Mouse (Mus musculus): ENCODE measurements around the gene Ppp1r21. TPM values are rescaled to one million over a fixed set of nuclear protein-coding genes. Genes with fewer than 3 reads are reported as not detected.

The Ppp1r21 gene
- 22.7 and 25.7 TPM in 2 replicates for polyA plus RNA-seq (2011; ENCODE audit: insufficient read depth, insufficient read length, low read depth, missing spikeins)

- peak within 1 kb of the TSS; percentile 75 for H3K27ac ChIP-seq (ENCODE audit: insufficient read depth, low read length)
- TF ChIP-seq CTCF (IDR thresholded peaks at IDR 0.05; ENCODE audit: low read depth, low read length) (no peak), POLR2A (IDR thresholded peaks at IDR 0.05; ENCODE audit: insufficient read depth, low read length) (peak; percentile 51), EP300 (IDR thresholded peaks at IDR 0.05; ENCODE audit: insufficient read depth, low read depth, low read length) (peak; percentile 37; the same call in 1 of the 2 replicates)
- peak within 1 kb of the TSS; percentile 85 for H3K4me3 ChIP-seq (ENCODE audit: low read depth, low read length)
- no peaks in the 10 kb centered on the region for H3K27me3 ChIP-seq (ENCODE audit: control insufficient read depth, insufficient read depth, low read length, poor library complexity, severe bottlenecking)
- no peaks in the 10 kb centered on the region for H3K36me3 ChIP-seq (ENCODE audit: control insufficient read depth, insufficient read depth, low read length, poor library complexity, severe bottlenecking)
- peak within 1 kb of the TSS; percentile 68 for H3K9ac ChIP-seq (ENCODE audit: low read depth, poor library complexity, severe bottlenecking)
- peaks cover 2% of the 10 kb centered on the region for H3K4me1 ChIP-seq (ENCODE audit: control insufficient read depth, insufficient read depth, low read length)
- H3K9me3 ChIP-seq (replicated peaks; ENCODE audit: control insufficient read depth, insufficient read depth, low read length, poor library complexity, severe bottlenecking): no peaks in the 10 kb centered on the region
Measured at GRCm38 (mm10) chr17:88529519-88530235, at the start of gene Ppp1r21. Gene Ppp1r21, plus strand, starts transcription at chr17:88530118.

- Histone ChIP-seq H3K9me3 (replicated peaks; ENCODE audit: control insufficient read depth, insufficient read depth, low read length, poor library complexity, severe bottlenecking) (no peaks in the 10 kb centered on the region; the same call in 1 of the 2 replicates), H3K27ac (ENCODE audit: insufficient read depth, low read length) (no peak overlapping the region), H3K9ac (ENCODE audit: low read depth, poor library complexity, severe bottlenecking) (no peak overlapping the region), H3K27me3 (ENCODE audit: control insufficient read depth, insufficient read depth, low read length, poor library complexity, severe bottlenecking) (no peaks in the 10 kb centered on the region), H3K4me3 (ENCODE audit: low read depth, low read length) (no peak overlapping the region), H3K36me3 (ENCODE audit: control insufficient read depth, insufficient read depth, low read length, poor library complexity, severe bottlenecking) (peaks cover 6% of the 10 kb centered on the region), H3K4me1 (ENCODE audit: control insufficient read depth, insufficient read depth, low read length) (peaks cover 2% of the 10 kb centered on the region)
- no peak for TF ChIP-seq CTCF (IDR thresholded peaks at IDR 0.05; ENCODE audit: low read depth, low read length)
- no peak for TF ChIP-seq POLR2A (IDR thresholded peaks at IDR 0.05; ENCODE audit: insufficient read depth, low read length)
- no peak for TF ChIP-seq EP300 (IDR thresholded peaks at IDR 0.05; ENCODE audit: insufficient read depth, low read depth, low read length)
Measured at GRCm38 (mm10) chr17:88480369-88480768, 49.5 kb upstream of the Ppp1r21 start.

- no peaks in the 10 kb centered on the region for H3K27me3 ChIP-seq (ENCODE audit: control insufficient read depth, insufficient read depth, low read length, poor library complexity, severe bottlenecking)
- H3K4me1 ChIP-seq (ENCODE audit: control insufficient read depth, insufficient read depth, low read length): peaks cover 2% of the 10 kb centered on the region
- no peaks in the 10 kb centered on the region; the same call in 1 of the 2 replicates for H3K9me3 ChIP-seq (replicated peaks; ENCODE audit: control insufficient read depth, insufficient read depth, low read length, poor library complexity, severe bottlenecking)
- H3K4me3 ChIP-seq (ENCODE audit: low read depth, low read length): no peak overlapping the region
- peaks cover 2% of the 10 kb centered on the region; the same call in 1 of the 2 replicates for H3K36me3 ChIP-seq (ENCODE audit: control insufficient read depth, insufficient read depth, low read length, poor library complexity, severe bottlenecking)
- TF ChIP-seq EP300 (IDR thresholded peaks at IDR 0.05; ENCODE audit: insufficient read depth, low read depth, low read length) (no peak), CTCF (IDR thresholded peaks at IDR 0.05; ENCODE audit: low read depth, low read length) (no peak), POLR2A (IDR thresholded peaks at IDR 0.05; ENCODE audit: insufficient read depth, low read length) (no peak)
- no peak overlapping the region for H3K27ac ChIP-seq (ENCODE audit: insufficient read depth, low read length)
- H3K9ac ChIP-seq (ENCODE audit: low read depth, poor library complexity, severe bottlenecking): no peak overlapping the region
Measured at GRCm38 (mm10) chr17:88481062-88481461, 48.9 kb upstream of the Ppp1r21 start.

- Histone ChIP-seq H3K36me3 (ENCODE audit: control insufficient read depth, insufficient read depth, low read length, poor library complexity, severe bottlenecking) (no peaks in the 10 kb centered on the region; the same call in 1 of the 2 replicates), H3K4me1 (ENCODE audit: control insufficient read depth, insufficient read depth, low read length) (peaks cover 2% of the 10 kb centered on the region), H3K9me3 (replicated peaks; ENCODE audit: control insufficient read depth, insufficient read depth, low read length, poor library complexity, severe bottlenecking) (no peaks in the 10 kb centered on the region), H3K27ac (ENCODE audit: insufficient read depth, low read length) (no peak overlapping the region), H3K4me3 (ENCODE audit: low read depth, low read length) (no peak overlapping the region), H3K9ac (ENCODE audit: low read depth, poor library complexity, severe bottlenecking) (no peak overlapping the region), H3K27me3 (ENCODE audit: control insufficient read depth, insufficient read depth, low read length, poor library complexity, severe bottlenecking) (no peaks in the 10 kb centered on the region)
- TF ChIP-seq POLR2A (IDR thresholded peaks at IDR 0.05; ENCODE audit: insufficient read depth, low read length): no peak
- TF ChIP-seq CTCF (IDR thresholded peaks at IDR 0.05; ENCODE audit: low read depth, low read length): no peak
- TF ChIP-seq EP300 (IDR thresholded peaks at IDR 0.05; ENCODE audit: insufficient read depth, low read depth, low read length): no peak
Measured at GRCm38 (mm10) chr17:88481587-88481986, 48.3 kb upstream of the Ppp1r21 start.

- H3K4me1 ChIP-seq (ENCODE audit: control insufficient read depth, insufficient read depth, low read length): peaks cover 3% of the 10 kb centered on the region
- TF ChIP-seq EP300 (IDR thresholded peaks at IDR 0.05; ENCODE audit: insufficient read depth, low read depth, low read length) (no peak), CTCF (IDR thresholded peaks at IDR 0.05; ENCODE audit: low read depth, low read length) (no peak), POLR2A (IDR thresholded peaks at IDR 0.05; ENCODE audit: insufficient read depth, low read length) (no peak)
- no peak overlapping the region for H3K27ac ChIP-seq (ENCODE audit: insufficient read depth, low read length)
- H3K4me3 ChIP-seq (ENCODE audit: low read depth, low read length): no peak overlapping the region
- no peaks in the 10 kb centered on the region for H3K27me3 ChIP-seq (ENCODE audit: control insufficient read depth, insufficient read depth, low read length, poor library complexity, severe bottlenecking)
- peaks cover 6% of the 10 kb centered on the region; the same call in 1 of the 2 replicates for H3K36me3 ChIP-seq (ENCODE audit: control insufficient read depth, insufficient read depth, low read length, poor library complexity, severe bottlenecking)
- H3K9ac ChIP-seq (ENCODE audit: low read depth, poor library complexity, severe bottlenecking): no peak overlapping the region
- no peaks in the 10 kb centered on the region for H3K9me3 ChIP-seq (replicated peaks; ENCODE audit: control insufficient read depth, insufficient read depth, low read length, poor library complexity, severe bottlenecking)
Measured at GRCm38 (mm10) chr17:88484539-88484938, 45.4 kb upstream of the Ppp1r21 start.

GRCm38 (mm10) chr17:88484951-88485350, 45.0 kb upstream of the Ppp1r21 start:
- Histone ChIP-seq H3K4me1 (ENCODE audit: control insufficient read depth, insufficient read depth, low read length) (peaks cover 3% of the 10 kb centered on the region), H3K27ac (ENCODE audit: insufficient read depth, low read length) (no peak overlapping the region), H3K27me3 (ENCODE audit: control insufficient read depth, insufficient read depth, low read length, poor library complexity, severe bottlenecking) (no peaks in the 10 kb centered on the region), H3K9me3 (replicated peaks; ENCODE audit: control insufficient read depth, insufficient read depth, low read length, poor library complexity, severe bottlenecking) (no peaks in the 10 kb centered on the region), H3K36me3 (ENCODE audit: control insufficient read depth, insufficient read depth, low read length, poor library complexity, severe bottlenecking) (peaks cover 6% of the 10 kb centered on the region; the same call in 1 of the 2 replicates), H3K9ac (ENCODE audit: low read depth, poor library complexity, severe bottlenecking) (no peak overlapping the region), H3K4me3 (ENCODE audit: low read depth, low read length) (no peak overlapping the region)
- TF ChIP-seq EP300 (IDR thresholded peaks at IDR 0.05; ENCODE audit: insufficient read depth, low read depth, low read length): no peak
- no peak for TF ChIP-seq POLR2A (IDR thresholded peaks at IDR 0.05; ENCODE audit: insufficient read depth, low read length)
- no peak for TF ChIP-seq CTCF (IDR thresholded peaks at IDR 0.05; ENCODE audit: low read depth, low read length)
